Mouse (Mus musculus) intestine, embryonic 14.5 days (tissue): ENCODE measurements around the gene Kirrel. TPM values are rescaled to one million over a fixed set of nuclear protein-coding genes. Genes with fewer than 3 reads are reported as not detected.
"Not testable (repeated sequence)": the region's sequence is repeated elsewhere in the genome, so short reads cannot be mapped to it uniquely, and the experiment has no call there.

ENCODE experiments used
- ATAC-seq: fragments of 200-750 bp; cut with Nextera tagmentation; replicated peaks from 2 replicates; pipeline ENCODE4 v1.8.0; 2017; ENCODE audit warnings: low read depth, moderate number of reproducible peaks, moderate TSS enrichment, moderate library complexity; ENCODE audit not compliant: low FRiP score, low TSS enrichment
- DNase-seq: peaks from one replicate; pipeline ENCODE4 v3.0.0-alpha.2; 2018; ENCODE audit warnings: low spot score
- H3K27ac ChIP-seq: fragments of 300-500 bp; sonication (generic); 2 replicates; pipeline ENCODE4 v1.5.1; 2014; ENCODE audit warnings: low read depth, mild to moderate bottlenecking, control low read depth
- H3K27me3 ChIP-seq: fragments of 300-500 bp; sonication (generic); replicated peaks from 2 replicates; pipeline ENCODE4 v1.6.1; 2014; ENCODE audit warnings: low read length, control low read depth; ENCODE audit not compliant: control insufficient read depth, insufficient read depth
- H3K36me3 ChIP-seq: fragments of 300-500 bp; sonication (generic); 2 replicates; pipeline ENCODE4 v1.6.1; 2014; ENCODE audit warnings: low read length, control low read depth; ENCODE audit not compliant: control insufficient read depth, insufficient read depth
- H3K4me1 ChIP-seq: fragments of 300-500 bp; sonication (generic); replicated peaks from 2 replicates; pipeline ENCODE4 v1.6.1; 2014; ENCODE audit warnings: low read length, control low read depth, mixed read lengths; ENCODE audit not compliant: control insufficient read depth, insufficient read depth
- H3K4me2 ChIP-seq: fragments of 300-500 bp; sonication (generic); 2 replicates; pipeline ENCODE4 v1.6.1; 2014; ENCODE audit warnings: low read length
- H3K4me3 ChIP-seq: fragments of 300-500 bp; sonication (generic); 2 replicates; pipeline ENCODE4 v1.5.1; 2014; ENCODE audit warnings: low read depth, low read length, control low read depth, mixed read lengths
- H3K9ac ChIP-seq: fragments of 300-500 bp; sonication (generic); 2 replicates; pipeline ENCODE4 v1.6.1; 2014; ENCODE audit warnings: mild to moderate bottlenecking, low read length
- H3K9me3 ChIP-seq: fragments of 300-500 bp; sonication (generic); 2 replicates; pipeline ENCODE4 v1.6.1; 2016; ENCODE audit warnings: low read length, control low read depth; ENCODE audit not compliant: control insufficient read depth
- WGBS: fragments of 180-500 bp; shearing (Covaris S2); extraction: QIAGEN DNeasy Blood & Tissue Kit; methylation state at CpG from one replicate; pipeline ENCODE4 v1.1.7; 2014; 5-methylcytosine and 5-hydroxymethylcytosine counted together
- polyA plus RNA-seq: library from polyadenylated mRNA; unstranded; fragments of >200 nt; fragmentation: Nextera tagmentation; extraction: Ambion mirVana; gene quantifications from 2 replicates; pipeline ENCODE4 v1.2.1, GENCODE M21; 2014

Gene Kirrel
- polyA plus RNA-seq, 1 experiment from 2014 or later, result 10.1 TPM

DNA sequence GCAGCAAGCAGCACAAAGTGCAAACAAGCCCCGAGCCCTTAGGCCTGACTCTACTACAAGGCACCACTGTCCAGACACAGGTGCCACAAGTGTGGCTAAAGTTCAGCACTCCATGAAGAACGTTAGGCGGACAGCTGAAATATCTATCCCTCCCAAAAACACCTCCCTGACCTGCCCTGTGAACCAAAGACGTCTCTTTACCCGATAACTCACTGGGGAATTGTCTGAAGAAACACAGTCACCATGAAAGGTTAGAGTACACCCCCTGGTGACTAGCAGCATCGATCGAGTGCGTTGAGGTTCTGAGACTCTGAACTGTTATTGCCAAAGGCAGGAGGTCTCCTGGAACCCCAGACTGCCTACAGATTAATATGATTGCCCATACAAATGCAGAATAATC, 59.3 kb downstream of the Kirrel start:
- DNase-seq, result no peak
- WGBS, result 68% methylated on average over 8 of the region's 8 CpGs
- H3K4me1 ChIP-seq, result peaks cover 38% of the 10 kb centered on the region

DNA sequence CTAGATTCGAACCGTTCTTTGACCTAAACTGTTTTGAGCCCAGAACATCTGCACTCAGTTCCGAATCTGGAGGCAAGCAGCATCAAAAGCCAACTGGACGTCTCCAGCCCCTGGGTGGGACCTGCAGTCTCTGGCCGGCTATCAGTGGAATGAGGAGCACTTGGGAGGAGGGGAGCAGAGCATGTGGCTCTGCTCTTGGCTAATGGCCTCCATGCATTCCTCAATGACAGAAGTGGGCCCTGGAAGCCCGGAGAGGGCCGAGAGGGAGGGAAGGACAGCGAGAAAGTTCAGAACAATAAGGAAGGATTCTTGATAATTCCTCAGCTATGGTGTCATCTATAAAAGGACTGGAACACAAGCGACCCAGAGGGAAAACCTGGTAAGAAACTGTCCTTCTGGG, 59.7 kb downstream of the Kirrel start:
- H3K27me3 ChIP-seq, result no peaks in the 10 kb centered on the region
- H3K4me3 ChIP-seq, result no peak overlapping the region
- no peak overlapping the region for H3K4me2 ChIP-seq
- no peaks in the 10 kb centered on the region for H3K9me3 ChIP-seq
- peaks cover 38% of the 10 kb centered on the region for H3K4me1 ChIP-seq
- H3K36me3 ChIP-seq, result peaks cover 4% of the 10 kb centered on the region; the same call in 1 of the 2 replicates
- H3K27ac ChIP-seq, result peak overlapping the region; percentile 64; the same call in 1 of the 2 replicates
- ATAC-seq (no peak), DNase-seq (no peak)
- WGBS, result 36% methylated on average over 9 of the region's 9 CpGs
- H3K9ac ChIP-seq, result no peak overlapping the region

More for the DNA sequence above, 59.3 kb downstream of the Kirrel start:
- no peak for ATAC-seq
- Histone ChIP-seq H3K4me3 (no peak overlapping the region), H3K9me3 (no peaks in the 10 kb centered on the region), H3K9ac (no peak overlapping the region), H3K27ac (peak overlapping the region; percentile 64), H3K27me3 (no peaks in the 10 kb centered on the region), H3K36me3 (peaks cover 4% of the 10 kb centered on the region; the same call in 1 of the 2 replicates), H3K4me2 (no peak overlapping the region)

DNA sequence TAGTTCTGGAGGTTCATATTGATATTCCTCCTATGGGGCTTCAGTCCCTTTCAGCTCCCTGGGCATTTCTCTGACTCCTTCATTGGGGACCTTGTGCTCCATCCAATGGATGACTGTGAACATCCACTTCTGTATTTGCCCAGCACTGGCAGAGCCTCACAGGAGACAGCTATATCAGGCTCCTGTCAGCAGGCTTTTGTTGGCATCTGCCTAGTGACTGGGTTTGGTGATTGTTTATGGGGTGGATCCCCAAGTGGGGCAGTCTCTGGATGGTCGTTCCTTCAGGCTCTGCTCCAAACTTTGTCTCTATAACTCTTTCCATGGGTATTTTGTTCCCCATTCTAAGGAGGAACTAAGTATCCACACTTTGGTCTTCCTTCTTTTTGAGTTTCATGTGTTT, 60.7 kb downstream of the Kirrel start:
- not testable (repeated sequence) for H3K9ac ChIP-seq, H3K27ac ChIP-seq, H3K4me3 ChIP-seq, DNase-seq, H3K36me3 ChIP-seq, H3K9me3 ChIP-seq, H3K27me3 ChIP-seq, ATAC-seq, H3K4me2 ChIP-seq
- WGBS, result 78% methylated on average over 1 of the region's 1 CpGs
- H3K4me1 ChIP-seq, result peaks cover 38% of the 10 kb centered on the region

DNA sequence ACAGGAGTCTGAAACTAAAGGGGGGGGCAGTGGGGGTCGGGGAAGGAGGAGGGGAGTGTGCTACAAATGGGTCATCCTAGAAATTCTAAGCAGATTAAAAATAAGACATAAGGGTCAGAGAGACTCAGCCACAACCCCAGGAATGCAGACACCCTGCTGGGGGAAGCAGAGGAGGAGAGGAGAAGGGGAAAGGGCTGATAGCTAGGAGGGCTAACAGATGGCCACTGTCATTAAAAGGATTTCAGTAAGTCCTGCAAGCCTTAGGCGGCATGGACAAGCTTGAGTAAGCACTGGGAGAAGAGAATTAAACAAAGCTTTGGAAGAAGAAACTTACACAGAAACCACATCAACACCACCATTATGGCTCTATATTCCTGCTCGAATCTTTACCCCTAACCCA, 62.3 kb downstream of the Kirrel start:
- ATAC-seq (no peak), DNase-seq (no peak)
- peaks cover 4% of the 10 kb centered on the region; the same call in 1 of the 2 replicates for H3K36me3 ChIP-seq
- no peaks in the 10 kb centered on the region for H3K9me3 ChIP-seq
- H3K27me3 ChIP-seq, result no peaks in the 10 kb centered on the region
- WGBS, result 37% methylated on average over 3 of the region's 3 CpGs
- H3K4me3 ChIP-seq, result no peak overlapping the region
- H3K4me2 ChIP-seq, result no peak overlapping the region
- no peak overlapping the region for H3K9ac ChIP-seq
- H3K27ac ChIP-seq, result no peak overlapping the region
- peaks cover 28% of the 10 kb centered on the region for H3K4me1 ChIP-seq

DNA sequence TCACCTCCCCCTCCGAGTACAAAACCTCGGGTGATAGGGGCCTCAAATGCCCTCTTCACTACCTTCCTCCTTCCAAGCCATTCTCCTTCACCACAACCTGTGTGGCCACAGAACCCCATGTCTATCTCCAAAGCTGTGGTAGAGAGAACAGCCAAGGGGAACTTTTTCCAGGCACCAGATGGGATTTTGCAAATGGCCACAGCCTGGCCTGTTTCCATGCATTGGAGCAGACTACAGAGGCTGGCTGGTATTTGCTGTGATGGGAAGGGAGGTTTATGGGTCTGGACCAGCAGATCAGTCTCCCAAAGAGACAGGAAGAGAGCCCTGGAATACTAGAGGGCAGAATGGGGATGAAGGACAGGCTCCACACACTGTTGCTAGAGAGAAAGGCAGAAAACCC, 69.7 kb downstream of the Kirrel start:
- no peak for ATAC-seq
- 59% methylated on average over 2 of the region's 2 CpGs for WGBS
- H3K27ac ChIP-seq, result no peak overlapping the region

DNA sequence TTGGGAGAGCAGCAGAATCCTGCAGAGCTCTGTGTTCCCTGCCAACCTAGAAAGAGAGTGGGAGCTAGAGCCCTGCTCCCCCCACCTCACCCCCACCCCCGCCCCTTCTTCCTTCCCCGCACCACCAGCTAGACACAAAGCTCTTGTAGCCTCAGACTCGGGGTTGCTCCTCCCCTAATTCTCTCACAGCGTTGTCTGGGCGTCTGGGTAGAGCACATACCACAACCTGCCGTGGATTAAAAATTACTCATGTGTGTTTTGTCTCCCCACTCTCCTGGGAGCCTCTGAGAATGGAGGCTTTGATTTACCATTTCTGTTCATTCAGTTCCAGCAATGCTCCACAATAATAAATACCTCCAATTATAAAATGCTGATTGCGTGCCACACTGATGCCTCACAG, 72.2 kb downstream of the Kirrel start:
- Histone ChIP-seq H3K9ac (no peak overlapping the region), H3K27me3 (no peaks in the 10 kb centered on the region), H3K4me2 (no peak overlapping the region), H3K4me3 (no peak overlapping the region), H3K27ac (no peak overlapping the region), H3K4me1 (peaks cover 9% of the 10 kb centered on the region), H3K36me3 (peaks cover 4% of the 10 kb centered on the region), H3K9me3 (no peaks in the 10 kb centered on the region)
- WGBS, result 30% methylated on average over 7 of the region's 7 CpGs
- DNase-seq (no peak), ATAC-seq (no peak)

More for the DNA sequence above, 69.7 kb downstream of the Kirrel start:
- H3K36me3 ChIP-seq, result no peaks in the 10 kb centered on the region
- no peak overlapping the region for H3K4me3 ChIP-seq
- H3K4me2 ChIP-seq, result no peak overlapping the region
- peaks cover 9% of the 10 kb centered on the region for H3K4me1 ChIP-seq
- H3K27me3 ChIP-seq, result no peaks in the 10 kb centered on the region
- no peaks in the 10 kb centered on the region for H3K9me3 ChIP-seq
- DNase-seq, result no peak
- no peak overlapping the region for H3K9ac ChIP-seq

DNA sequence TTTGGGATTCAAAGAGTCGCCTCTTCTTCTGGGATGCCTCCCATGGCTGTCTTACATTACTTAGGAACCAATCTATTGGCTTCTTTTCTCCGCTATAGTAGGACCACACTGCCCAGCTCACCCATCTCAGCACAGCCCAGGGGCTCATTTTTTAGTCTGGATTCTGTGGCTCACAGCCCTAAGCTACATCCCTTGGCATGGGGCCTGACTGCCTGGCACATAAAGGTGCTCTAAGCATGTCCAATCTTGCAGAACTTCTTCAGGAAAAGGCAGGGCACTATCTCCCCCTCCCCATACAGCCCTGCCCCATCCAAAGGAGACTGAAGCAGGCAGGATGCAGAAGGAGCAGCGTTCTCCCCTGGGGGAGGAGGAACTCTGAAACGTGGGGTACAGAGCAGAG, 73.6 kb downstream of the Kirrel start:
- DNase-seq (no peak), ATAC-seq (no peak)
- Histone ChIP-seq H3K36me3 (peaks cover 6% of the 10 kb centered on the region), H3K4me3 (no peak overlapping the region), H3K4me1 (peaks cover 9% of the 10 kb centered on the region), H3K9ac (no peak overlapping the region), H3K27ac (no peak overlapping the region), H3K27me3 (no peaks in the 10 kb centered on the region), H3K4me2 (no peak overlapping the region), H3K9me3 (no peaks in the 10 kb centered on the region)
- WGBS, result 70% methylated on average over 4 of the region's 4 CpGs

DNA sequence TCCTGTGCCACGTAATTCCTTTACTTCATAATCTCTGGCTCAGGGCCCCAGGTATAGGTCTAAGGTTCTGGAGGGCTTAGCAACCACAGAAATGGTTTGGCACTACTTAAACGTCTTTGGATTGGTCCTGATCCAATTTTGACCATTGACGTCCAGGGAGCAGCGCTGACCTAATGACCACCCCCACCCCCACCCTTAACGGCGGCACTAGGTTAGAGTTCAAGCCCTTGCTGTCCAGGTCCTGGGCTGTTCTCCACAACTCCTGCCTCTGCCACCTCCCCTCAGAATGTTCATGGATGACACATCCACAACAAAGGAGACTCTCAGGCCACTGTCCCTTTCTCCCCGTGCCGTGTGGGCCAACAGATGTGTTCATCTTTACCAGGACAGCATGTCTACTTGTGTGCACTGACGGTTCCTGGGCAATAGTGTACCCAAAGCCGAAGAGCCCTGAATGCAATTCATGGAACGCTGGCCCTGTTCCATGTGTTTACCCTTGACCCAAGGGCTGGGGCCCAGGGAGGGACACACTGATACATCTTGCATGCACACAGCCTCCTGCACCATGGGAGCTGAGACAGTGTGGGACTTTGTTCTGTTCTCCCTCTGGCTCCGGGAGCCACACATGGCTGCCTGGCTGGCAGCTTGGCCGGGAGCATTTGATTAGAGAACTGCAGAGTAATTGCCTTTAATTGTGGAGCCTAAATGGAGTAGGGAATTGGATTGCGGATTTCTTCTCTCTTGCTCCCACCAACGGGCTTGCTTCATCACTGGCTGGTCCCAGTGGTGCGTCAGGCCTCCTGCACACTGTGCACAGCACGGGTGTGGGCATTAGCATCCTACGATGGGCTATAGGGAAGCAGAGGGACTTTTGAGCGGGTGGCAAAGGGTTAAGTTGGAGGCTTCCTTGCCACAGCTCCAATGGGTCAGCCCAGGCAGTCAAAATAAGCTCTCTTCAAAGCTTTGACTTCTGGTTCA, 76.3 kb downstream of the Kirrel start:
- Histone ChIP-seq H3K36me3 (peaks cover 21% of the 10 kb centered on the region), H3K9ac (no peak overlapping the region), H3K4me3 (no peak overlapping the region), H3K27me3 (no peaks in the 10 kb centered on the region), H3K4me1 (peaks cover 9% of the 10 kb centered on the region), H3K27ac (no peak overlapping the region), H3K9me3 (no peaks in the 10 kb centered on the region), H3K4me2 (no peak overlapping the region)
- DNase-seq (no peak), ATAC-seq (peak; percentile 73; the same call in 1 of the 2 replicates)
- whole genome bisulfite sequencing, result 83% methylated on average over 19 of the region's 19 CpGs
